Mouse (Mus musculus) intestine, postnatal 0 days (tissue): Measurements from ENCODE around the gene 1700025B11Rik. TPM values are rescaled to one million over a fixed set of nuclear protein-coding genes. Genes with fewer than 3 reads are reported as not detected.

ENCODE experiments used
- ATAC-seq: fragments of 200-750 bp; cut with Nextera tagmentation; 2 replicates; pipeline ENCODE4 v1.8.0; 2017; ENCODE audit warnings: mild to moderate bottlenecking, moderate TSS enrichment, moderate library complexity
- H3K27ac ChIP-seq: fragments of 300-500 bp; sonication (generic); 2 replicates; pipeline ENCODE4 v1.5.1; 2014; ENCODE audit warnings: mild to moderate bottlenecking, low read depth, low read length, moderate library complexity
- H3K27me3 ChIP-seq: fragments of 300-500 bp; sonication (generic); replicated peaks from 2 replicates; pipeline ENCODE4 v1.6.1; 2014; ENCODE audit warnings: low read length, mixed read lengths; ENCODE audit not compliant: control insufficient read depth, insufficient read depth
- H3K36me3 ChIP-seq: fragments of 300-500 bp; sonication (generic); 2 replicates; pipeline ENCODE4 v1.6.1; 2014; ENCODE audit warnings: mild to moderate bottlenecking, moderate library complexity; ENCODE audit not compliant: control insufficient read depth, insufficient read depth
- H3K4me1 ChIP-seq: fragments of 300-500 bp; sonication (generic); replicated peaks from 2 replicates; pipeline ENCODE4 v1.6.1; 2014; ENCODE audit warnings: antibody characterized with exemption, low read length, mixed read lengths; ENCODE audit not compliant: control insufficient read depth, insufficient read depth
- H3K4me2 ChIP-seq: fragments of 300-500 bp; sonication (generic); replicated peaks from 2 replicates; pipeline ENCODE4 v1.6.1; 2014; ENCODE audit warnings: low read depth, mild to moderate bottlenecking, moderate library complexity
- H3K4me3 ChIP-seq: fragments of 300-500 bp; sonication (generic); 2 replicates; pipeline ENCODE4 v1.5.1; 2014; ENCODE audit warnings: low read depth, low read length
- H3K9ac ChIP-seq: fragments of 300-500 bp; sonication (generic); 2 replicates; pipeline ENCODE4 v1.6.1; 2014; ENCODE audit warnings: mild to moderate bottlenecking, low read depth, low read length
- H3K9me3 ChIP-seq: fragments of 300-500 bp; sonication (generic); 2 replicates; pipeline ENCODE4 v1.6.1; 2016; ENCODE audit warnings: mixed run types; ENCODE audit not compliant: control insufficient read depth
- CTCF ChIP-seq: sonication (generic); IDR thresholded peaks from 2 replicates; pipeline ENCODE4 v1.5.1; 2016; ENCODE audit warnings: low read depth, mild to moderate bottlenecking, control low read depth, antibody characterized with exemption, moderate library complexity
- WGBS: fragments of 180-500 bp; shearing (Covaris S2); extraction: QIAGEN DNeasy Blood & Tissue Kit; methylation state at CpG from one replicate; pipeline ENCODE4 v1.1.7; 2014; 5-methylcytosine and 5-hydroxymethylcytosine counted together
- polyA plus RNA-seq: library from polyadenylated mRNA; unstranded; fragments of >200 nt; fragmentation: Nextera tagmentation; extraction: Ambion mirVana; gene quantifications from 2 replicates; pipeline ENCODE4 v1.2.1, GENCODE M21; 2015

Gene 1700025B11Rik
- not detected in 2 replicates for polyA plus RNA-seq

GRCm38 (mm10) chr15:77561792-77562191, at the start of gene 1700025B11Rik:
1700025B11Rik (minus strand) TSS chr15:77561892.
- no peak for ATAC-seq
- H3K9me3 ChIP-seq: no peaks in the 10 kb centered on the region
- TF ChIP-seq CTCF: no peak
- no peak within 1 kb of the TSS for H3K27ac ChIP-seq
- no peak within 1 kb of the TSS for H3K4me3 ChIP-seq
- H3K36me3 ChIP-seq: no peaks in the 10 kb centered on the region
- H3K4me1 ChIP-seq: no peaks in the 10 kb centered on the region
- H3K27me3 ChIP-seq: no peaks in the 10 kb centered on the region
- H3K4me2 ChIP-seq: no peak within 1 kb of the TSS
- no peak within 1 kb of the TSS for H3K9ac ChIP-seq

GRCm38 (mm10) chr15:77606069-77606468, 44.4 kb upstream of the 1700025B11Rik start:
- no peak overlapping the region for H3K9ac ChIP-seq
- H3K4me1 ChIP-seq: no peaks in the 10 kb centered on the region
- no peak overlapping the region for H3K4me3 ChIP-seq
- H3K4me2 ChIP-seq: no peak overlapping the region
- 90% methylated on average over 3 of the region's 3 CpGs for WGBS
- no peak overlapping the region for H3K27ac ChIP-seq
- H3K27me3 ChIP-seq: no peaks in the 10 kb centered on the region
- H3K9me3 ChIP-seq: no peaks in the 10 kb centered on the region
- H3K36me3 ChIP-seq: no peaks in the 10 kb centered on the region
- ATAC-seq: no peak
- no peak for TF ChIP-seq CTCF

- TF ChIP-seq CTCF: no peak
- Histone ChIP-seq H3K9ac (no peak within 1 kb of the TSS), H3K36me3 (no peaks in the 10 kb centered on the region), H3K9me3 (no peaks in the 10 kb centered on the region), H3K4me3 (no peak within 1 kb of the TSS), H3K27me3 (no peaks in the 10 kb centered on the region), H3K27ac (no peak within 1 kb of the TSS), H3K4me2 (no peak within 1 kb of the TSS), H3K4me1 (no peaks in the 10 kb centered on the region)
- 96% methylated on average over 1 of the region's 1 CpGs for WGBS
- no peak for ATAC-seq
These were observed 37.3 kb upstream of the 1700025B11Rik start, which contains the start of gene Gm36245 for GRCm38 (mm10) chr15:77598958-77599357. Gm36245 (plus strand) TSS chr15:77599258.

- no peaks in the 10 kb centered on the region for H3K4me1 ChIP-seq
- no peak overlapping the region for H3K4me3 ChIP-seq
- H3K27ac ChIP-seq: no peak overlapping the region
- ATAC-seq: no peak
- H3K9me3 ChIP-seq: no peaks in the 10 kb centered on the region
- H3K36me3 ChIP-seq: no peaks in the 10 kb centered on the region
- H3K27me3 ChIP-seq: no peaks in the 10 kb centered on the region
- no peak overlapping the region for H3K4me2 ChIP-seq
- H3K9ac ChIP-seq: no peak overlapping the region
- TF ChIP-seq CTCF: no peak
- WGBS: 63% methylated on average over 3 of the region's 3 CpGs
These were observed 36.7 kb upstream of the 1700025B11Rik start for GRCm38 (mm10) chr15:77598429-77598828.

GRCm38 (mm10) chr15:77595961-77596360, 34.3 kb upstream of the 1700025B11Rik start, which contains the start of gene Apol10b:
Apol10b (minus strand) TSS chr15:77596125.
- Histone ChIP-seq H3K4me3 (no peak within 1 kb of the TSS), H3K9me3 (no peaks in the 10 kb centered on the region), H3K27ac (no peak within 1 kb of the TSS), H3K4me2 (peak within 1 kb of the TSS; percentile 9; the same call in 1 of the 2 replicates), H3K9ac (no peak within 1 kb of the TSS), H3K36me3 (no peaks in the 10 kb centered on the region; the same call in 1 of the 2 replicates), H3K4me1 (no peaks in the 10 kb centered on the region), H3K27me3 (no peaks in the 10 kb centered on the region)
- WGBS: 36% methylated on average over 5 of the region's 5 CpGs
- TF ChIP-seq CTCF: no peak
- ATAC-seq: no peak

- Histone ChIP-seq H3K4me3 (no peak overlapping the region), H3K9me3 (no peaks in the 10 kb centered on the region), H3K27me3 (no peaks in the 10 kb centered on the region), H3K9ac (no peak overlapping the region), H3K27ac (no peak overlapping the region), H3K4me2 (no peak overlapping the region), H3K4me1 (no peaks in the 10 kb centered on the region), H3K36me3 (no peaks in the 10 kb centered on the region; the same call in 1 of the 2 replicates)
- no peak for TF ChIP-seq CTCF
- no peak for ATAC-seq
- 66% methylated on average over 1 of the region's 1 CpGs for WGBS
These were observed 31.9 kb upstream of the 1700025B11Rik start for GRCm38 (mm10) chr15:77593557-77593956.

GRCm38 (mm10) chr15:77590881-77591280, 29.2 kb upstream of the 1700025B11Rik start:
- H3K4me3 ChIP-seq: no peak overlapping the region
- H3K4me2 ChIP-seq: no peak overlapping the region
- H3K27me3 ChIP-seq: no peaks in the 10 kb centered on the region
- H3K36me3 ChIP-seq: no peaks in the 10 kb centered on the region; the same call in 1 of the 2 replicates
- no peak for TF ChIP-seq CTCF
- no peaks in the 10 kb centered on the region for H3K9me3 ChIP-seq
- ATAC-seq: peak; percentile 22; the same call in 1 of the 2 replicates
- H3K4me1 ChIP-seq: no peaks in the 10 kb centered on the region
- H3K27ac ChIP-seq: no peak overlapping the region
- no peak overlapping the region for H3K9ac ChIP-seq
- WGBS: 41% methylated on average over 2 of the region's 2 CpGs
